8 mouse cellular contexts compared by ENCODE assay signal in the genomic region with DNA sequence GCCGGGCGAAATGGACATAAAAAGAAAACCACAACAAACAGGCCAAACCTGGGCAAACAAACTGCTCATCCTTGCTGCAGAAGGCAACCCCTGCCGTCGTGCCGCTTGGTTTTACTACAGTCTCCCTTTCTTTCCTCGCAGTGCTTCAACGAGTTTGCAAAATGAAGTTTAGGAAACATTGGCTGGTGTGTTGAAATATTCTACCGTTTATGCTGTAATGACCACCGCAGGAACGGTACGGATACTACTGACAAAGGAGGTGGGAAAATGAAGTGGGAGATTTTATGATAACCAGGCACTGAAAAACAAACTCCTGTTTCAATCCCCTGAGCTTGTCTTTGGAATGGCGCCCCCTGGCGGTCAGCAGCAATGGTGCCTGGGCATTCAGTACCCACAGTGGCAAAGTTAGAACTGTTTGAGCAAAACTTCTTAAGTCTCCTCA. TPM values are rescaled to one million over a fixed set of nuclear protein-coding genes. Genes with fewer than 3 reads are reported as not detected.
A peak's percentile ranks its signal among the peaks of the same experiment; 100 is the strongest.
DNase-seq lines count a peak whose midpoint lies in the region; ATAC-seq lines count a peak whose summit lies in the region.

A gene (minus strand): TSS at position 170 of the 442 bp plus-strand sequence.

- peak; percentile 76 to 82 for DNase-seq in cerebellum, postnatal 4 days (ENCODE audit: low spot score in 2 of 2)
- peak; percentile 60 for DNase-seq in gastrocnemius, adult 8-10 months (ENCODE audit: low spot score in 2 of 2)
- peak; percentile 81 for DNase-seq in hindlimb bud, embryonic 11.5 days (ENCODE audit: extremely low spot score, low read depth, low spot score)
- DNase-seq in left cerebral cortex, postnatal 14 days (ENCODE audit: low spot score in 2 of 2), result peak; percentile 69 to 83
- peak; percentile 85 for DNase-seq in right cerebral cortex, postnatal 14 days
- peak; percentile 75 to 82 for DNase-seq in urinary bladder, postnatal 36 days (ENCODE audit: low spot score in 2 of 2)

- peak; percentile 77 for ATAC-seq in activated CD4-positive, CD25-positive, alpha-beta regulatory T cell, adult 4 months
- ATAC-seq in megakaryocyte-erythroid progenitor cell, adult 5-6 weeks (replicated peaks; ENCODE audit: low FRiP score, low TSS enrichment, poor library complexity, severe bottlenecking), result peak; percentile 77

- intact Hi-C loops in left cerebral cortex, postnatal 14 days (cut with DNase I), result loop anchor here (5.0 to 10.0 kb wide), 2 partner anchors 67 to 400 kb away; no protein-coding TSS in a partner anchor

RNA-seq across cellular contexts. Expression of the gene that starts here (rescaled TPM):
- polyA plus RNA-seq in activated CD4-positive, CD25-positive, alpha-beta regulatory T cell, adult 4 months (2017; shearing (Covaris generic)), result 1 to 10 TPM in 1 of 2 experiments, under 1 TPM in 1; 0.69 to 1.4 TPM
- total RNA-seq in gastrocnemius, adult 8-10 months (2022), result 1 to 10 TPM; 1.1 to 2.8 (median 1.7) TPM
- total RNA-seq in left cerebral cortex, postnatal 14 days (2021), result under 1 TPM; 0.27 to 0.72 TPM
- total RNA-seq in megakaryocyte-erythroid progenitor cell, adult 5-6 weeks (2014; fragmentation: Nextera tagmentation), result 8.1 and 8.8 TPM in 2 replicates
- total RNA-seq in megakaryocyte-erythroid progenitor cell, adult 5-6 weeks (2017), result 5.9 and 8.6 TPM in 2 replicates

Comparison
In these comparisons a context has a peak if more than half of its experiments do, and no peak if none do; other contexts are left out.
1. Peak in every context shown above with its lines: DNase-seq and ATAC-seq.
2. Peak in DNase-seq in left cerebral cortex, postnatal 14 days; RNA of the gene not detected or under 1 TPM.